Mouse (Mus musculus) heart, postnatal 0 days (tissue): ENCODE data around the gene Lyrm4. TPM values are rescaled to one million over a fixed set of nuclear protein-coding genes. Genes with fewer than 3 reads are reported as not detected.

Experiments used
- ATAC-seq: fragments of 200-750 bp; cut with Nextera tagmentation; 2 replicates; pipeline ENCODE4 v1.8.0; 2017; ENCODE audit warnings: low read depth, moderate number of reproducible peaks, moderate library complexity; ENCODE audit not compliant: insufficient read depth
- DNase-seq: peaks from one replicate; pipeline ENCODE4 v3.0.0-alpha.2; 2016; ENCODE audit warnings: low spot score
- H3K27ac ChIP-seq: fragments of 300-500 bp; sonication (generic); 2 replicates; pipeline ENCODE4 v1.5.1; 2014; ENCODE audit warnings: low read depth, mild to moderate bottlenecking
- H3K27me3 ChIP-seq: fragments of 300-500 bp; sonication (generic); 2 replicates; pipeline ENCODE4 v1.6.1; 2014; ENCODE audit warnings: low read length, mixed read lengths; ENCODE audit not compliant: control insufficient read depth, insufficient read depth
- H3K36me3 ChIP-seq: fragments of 300-500 bp; sonication (generic); replicated peaks from 2 replicates; pipeline ENCODE4 v1.6.1; 2014; ENCODE audit warnings: low read length, mixed read lengths; ENCODE audit not compliant: control insufficient read depth, insufficient read depth
- H3K4me1 ChIP-seq: fragments of 300-500 bp; sonication (generic); 2 replicates; pipeline ENCODE4 v1.6.1; 2014; ENCODE audit warnings: antibody characterized with exemption; ENCODE audit not compliant: control insufficient read depth, insufficient read depth
- H3K4me2 ChIP-seq: fragments of 300-500 bp; sonication (generic); 2 replicates; pipeline ENCODE4 v1.6.1; 2014; ENCODE audit warnings: low read depth, mild to moderate bottlenecking, low read length, moderate library complexity
- H3K4me3 ChIP-seq: fragments of 300-500 bp; sonication (generic); 2 replicates; pipeline ENCODE4 v1.5.1; 2014; ENCODE audit warnings: low read depth, low read length
- H3K9ac ChIP-seq: fragments of 300-500 bp; sonication (generic); replicated peaks from 2 replicates; pipeline ENCODE4 v1.6.1; 2014; ENCODE audit warnings: low read depth, low read length, mixed read lengths
- H3K9me3 ChIP-seq: fragments of 300-500 bp; sonication (generic); replicated peaks from 2 replicates; pipeline ENCODE4 v1.6.1; 2016; ENCODE audit warnings: low read length; ENCODE audit not compliant: control insufficient read depth
- CTCF ChIP-seq: IDR thresholded peaks from 2 replicates; pipeline ENCODE4 v1.5.1; 2016; ENCODE audit warnings: antibody characterized with exemption, control low read depth, low read depth
- EP300 ChIP-seq: IDR thresholded peaks from 2 replicates; pipeline ENCODE4 v1.6.1; 2016; ENCODE audit warnings: antibody characterized with exemption, low read depth
- WGBS: fragments of 180-500 bp; shearing (Covaris S2); extraction: QIAGEN DNeasy Blood & Tissue Kit; methylation state at CpG from one replicate; pipeline ENCODE4 v1.1.7; 2014; 5-methylcytosine and 5-hydroxymethylcytosine counted together
- polyA plus RNA-seq: library from polyadenylated mRNA; unstranded; fragments of >200 nt; fragmentation: Nextera tagmentation; extraction: Ambion mirVana; gene quantifications from 2 replicates; pipeline ENCODE4 v1.2.1, GENCODE M21; 2015
- total RNA-seq: library from RNA; depleted of rRNA; stranded (reverse); fragments of >200 nt; gene quantifications from 2 replicates; pipeline ENCODE4 v1.2.3, GENCODE M21; 2014; ENCODE audit warnings: low replicate concordance; rRNA removed

Lyrm4 gene
- total RNA-seq (7.7 and 10.9 TPM in 2 replicates), polyA plus RNA-seq (29.9 and 34.6 TPM in 2 replicates)

- peak within 1 kb of the TSS; percentile 90 for H3K4me3 ChIP-seq
- H3K27ac ChIP-seq = peak within 1 kb of the TSS; percentile 99
- no peaks in the 10 kb centered on the region for H3K9me3 ChIP-seq
- H3K9ac ChIP-seq = peak within 1 kb of the TSS; percentile 81
- peak within 1 kb of the TSS; percentile 87 for H3K4me2 ChIP-seq
- no peaks in the 10 kb centered on the region for H3K27me3 ChIP-seq
- H3K4me1 ChIP-seq = 0 out of 2 replicates have a peak, but pooled peaks cover 12% of the 10 kb centered on the region
- WGBS = under 1% methylated on average over 57 of the region's 75 CpGs
- peak; percentile 2; the same call in 1 of the 2 replicates for TF ChIP-seq CTCF
- peak; percentile 94 for TF ChIP-seq EP300
- H3K36me3 ChIP-seq = no peaks in the 10 kb centered on the region
- ATAC-seq (peak; percentile 98), DNase-seq (peak; percentile 97)
Measured at GRCm38 (mm10) chr13:36117143-36118014, at the start of gene Lyrm4, which contains the start of gene Fars2. TSS of gene Lyrm4 (minus strand) at chr13:36117526. TSS of gene Fars2 (plus strand) at chr13:36117412.

GRCm38 (mm10) chr13:36163898-36164297 lies 46.6 kb upstream of the Lyrm4 start:
- Histone ChIP-seq H3K9ac (no peak overlapping the region), H3K4me2 (no peak overlapping the region), H3K27me3 (no peaks in the 10 kb centered on the region), H3K4me1 (no peaks in the 10 kb centered on the region), H3K27ac (no peak overlapping the region), H3K9me3 (no peaks in the 10 kb centered on the region), H3K4me3 (no peak overlapping the region), H3K36me3 (no peaks in the 10 kb centered on the region)
- 58% methylated on average over 1 of the region's 1 CpGs for WGBS
- TF ChIP-seq EP300 (no peak), CTCF (no peak)
- no peak for ATAC-seq
- DNase-seq = no peak

GRCm38 (mm10) chr13:36163411-36163810 lies 46.1 kb upstream of the Lyrm4 start:
- Histone ChIP-seq H3K27ac (no peak overlapping the region), H3K4me3 (no peak overlapping the region), H3K4me2 (no peak overlapping the region), H3K36me3 (no peaks in the 10 kb centered on the region), H3K9ac (no peak overlapping the region), H3K4me1 (peaks cover 3% of the 10 kb centered on the region), H3K27me3 (no peaks in the 10 kb centered on the region), H3K9me3 (no peaks in the 10 kb centered on the region)
- 81% methylated on average over 5 of the region's 5 CpGs for WGBS
- DNase-seq (no peak), ATAC-seq (no peak)
- no peak for TF ChIP-seq CTCF
- no peak for TF ChIP-seq EP300

GRCm38 (mm10) chr13:36156340-36156931 lies 39.1 kb upstream of the Lyrm4 start:
- DNase-seq = no peak
- no peak for TF ChIP-seq CTCF
- no peak for TF ChIP-seq EP300
- no peak for ATAC-seq

GRCm38 (mm10) chr13:36152728-36153498 lies 35.6 kb upstream of the Lyrm4 start:
- TF ChIP-seq EP300 = no peak
- DNase-seq (no peak), ATAC-seq (no peak)
- Histone ChIP-seq H3K27ac (no peak overlapping the region), H3K4me1 (peaks cover 9% of the 10 kb centered on the region), H3K9me3 (no peaks in the 10 kb centered on the region), H3K4me2 (no peak overlapping the region), H3K4me3 (no peak overlapping the region), H3K9ac (no peak overlapping the region), H3K36me3 (no peaks in the 10 kb centered on the region), H3K27me3 (no peaks in the 10 kb centered on the region)
- WGBS = 49% methylated on average over 5 of the region's 5 CpGs

More at GRCm38 (mm10) chr13:36156340-36156931, 39.1 kb upstream of the Lyrm4 start:
- Histone ChIP-seq H3K9me3 (no peaks in the 10 kb centered on the region), H3K36me3 (no peaks in the 10 kb centered on the region), H3K4me1 (peaks cover 17% of the 10 kb centered on the region), H3K27me3 (no peaks in the 10 kb centered on the region), H3K4me3 (no peak overlapping the region), H3K27ac (no peak overlapping the region), H3K4me2 (no peak overlapping the region), H3K9ac (no peak overlapping the region)
- WGBS = 67% methylated on average over 7 of the region's 7 CpGs
